Mouse (Mus musculus): ENCODE results near the gene Cdc42ep5. TPM values are rescaled to one million over a fixed set of nuclear protein-coding genes. Genes with fewer than 3 reads are reported as not detected.

Cdc42ep5 gene
- polyA plus RNA-seq, 1 experiment from 2014 or later = 7.2 TPM

- 66% methylated on average over 10 of the region's 10 CpGs for WGBS
- peaks cover 7% of the 10 kb centered on the region; the same call in 1 of the 2 replicates for H3K36me3 ChIP-seq (replicated peaks; ENCODE audit: control insufficient read depth, insufficient read depth)
- H3K4me2 ChIP-seq (replicated peaks) = peak overlapping the region; percentile 68
- peak overlapping the region; percentile 87; the same call in 1 of the 2 replicates for H3K9ac ChIP-seq
- ATAC-seq (ENCODE audit: low FRiP score) (no peak), DNase-seq (ENCODE audit: low spot score) (no peak)
- no peaks in the 10 kb centered on the region for H3K9me3 ChIP-seq (ENCODE audit: control insufficient read depth, low read length)
- no peaks in the 10 kb centered on the region for H3K27me3 ChIP-seq (ENCODE audit: control insufficient read depth, insufficient read depth, low read length)
- H3K4me1 ChIP-seq (replicated peaks; ENCODE audit: control insufficient read depth, insufficient read depth, low read length) = peaks cover 46% of the 10 kb centered on the region
- 0 out of 2 replicates have a peak overlapping the region, but pooled peaks have one; percentile 3 for H3K4me3 ChIP-seq (replicated peaks; ENCODE audit: low read length)
- H3K27ac ChIP-seq = peak overlapping the region; percentile 91
Observed at GRCm38 (mm10) chr7:4122783-4123182, 41.9 kb downstream of the Cdc42ep5 start.

- 26% methylated on average over 11 of the region's 11 CpGs for WGBS
- Histone ChIP-seq H3K27me3 (ENCODE audit: control insufficient read depth, insufficient read depth, low read length) (no peaks in the 10 kb centered on the region), H3K4me3 (replicated peaks; ENCODE audit: low read length) (peak overlapping the region; percentile 71), H3K4me1 (replicated peaks; ENCODE audit: control insufficient read depth, insufficient read depth, low read length) (peaks cover 46% of the 10 kb centered on the region), H3K9ac (peak overlapping the region; percentile 87), H3K4me2 (replicated peaks) (peak overlapping the region; percentile 68), H3K27ac (peak overlapping the region; percentile 91), H3K9me3 (ENCODE audit: control insufficient read depth, low read length) (no peaks in the 10 kb centered on the region), H3K36me3 (replicated peaks; ENCODE audit: control insufficient read depth, insufficient read depth) (peaks cover 2% of the 10 kb centered on the region; the same call in 1 of the 2 replicates)
- no peak for DNase-seq (ENCODE audit: low spot score)
- no peak for ATAC-seq (ENCODE audit: low FRiP score)
Observed at GRCm38 (mm10) chr7:4122076-4122768, 42.4 kb downstream of the Cdc42ep5 start.

GRCm38 (mm10) chr7:4119976-4120921 lies 44.4 kb downstream of the Cdc42ep5 start:
- H3K4me3 ChIP-seq (replicated peaks; ENCODE audit: low read length) = peak overlapping the region; percentile 71
- peak overlapping the region; percentile 91 for H3K27ac ChIP-seq
- DNase-seq (ENCODE audit: low spot score) (peak; percentile 42), ATAC-seq (ENCODE audit: low FRiP score) (no peak)
- H3K36me3 ChIP-seq (replicated peaks; ENCODE audit: control insufficient read depth, insufficient read depth) = no peaks in the 10 kb centered on the region
- H3K9me3 ChIP-seq (ENCODE audit: control insufficient read depth, low read length) = no peaks in the 10 kb centered on the region
- H3K4me1 ChIP-seq (replicated peaks; ENCODE audit: control insufficient read depth, insufficient read depth, low read length) = peaks cover 44% of the 10 kb centered on the region
- 11% methylated on average over 18 of the region's 19 CpGs for WGBS
- peak overlapping the region; percentile 87 for H3K9ac ChIP-seq
- no peaks in the 10 kb centered on the region for H3K27me3 ChIP-seq (ENCODE audit: control insufficient read depth, insufficient read depth, low read length)
- H3K4me2 ChIP-seq (replicated peaks) = peak overlapping the region; percentile 68

- peaks cover 35% of the 10 kb centered on the region for H3K4me1 ChIP-seq (replicated peaks; ENCODE audit: control insufficient read depth, insufficient read depth, low read length)
- H3K27ac ChIP-seq = peak within 1 kb of the TSS; percentile 91
- peak; percentile 67 for DNase-seq (ENCODE audit: low spot score)
- no peaks in the 10 kb centered on the region for H3K9me3 ChIP-seq (ENCODE audit: control insufficient read depth, low read length)
- H3K9ac ChIP-seq = peak within 1 kb of the TSS; percentile 87
- H3K27me3 ChIP-seq (ENCODE audit: control insufficient read depth, insufficient read depth, low read length) = no peaks in the 10 kb centered on the region
- no peaks in the 10 kb centered on the region for H3K36me3 ChIP-seq (replicated peaks; ENCODE audit: control insufficient read depth, insufficient read depth)
- peak; percentile 5; the same call in 1 of the 2 replicates for ATAC-seq (ENCODE audit: low FRiP score)
- peak within 1 kb of the TSS; percentile 68 for H3K4me2 ChIP-seq (replicated peaks)
- WGBS = 1% methylated on average over 17 of the region's 37 CpGs
- H3K4me3 ChIP-seq (replicated peaks; ENCODE audit: low read length) = peak within 1 kb of the TSS; percentile 71
Observed at GRCm38 (mm10) chr7:4119344-4119902, 45.2 kb downstream of the Cdc42ep5 start, which contains the start of gene Ttyh1. Ttyh1 (plus strand) TSS chr7:4119408.

- Histone ChIP-seq H3K4me2 (replicated peaks) (no peak overlapping the region), H3K4me1 (replicated peaks; ENCODE audit: control insufficient read depth, insufficient read depth, low read length) (peaks cover 24% of the 10 kb centered on the region), H3K9ac (no peak overlapping the region), H3K36me3 (replicated peaks; ENCODE audit: control insufficient read depth, insufficient read depth) (no peaks in the 10 kb centered on the region), H3K4me3 (replicated peaks; ENCODE audit: low read length) (no peak overlapping the region), H3K27me3 (ENCODE audit: control insufficient read depth, insufficient read depth, low read length) (no peaks in the 10 kb centered on the region), H3K9me3 (ENCODE audit: control insufficient read depth, low read length) (no peaks in the 10 kb centered on the region), H3K27ac (no peak overlapping the region; the same call in 1 of the 2 replicates)
- WGBS = 57% methylated on average over 8 of the region's 8 CpGs
- ATAC-seq (ENCODE audit: low FRiP score) (no peak), DNase-seq (ENCODE audit: low spot score) (no peak)
Observed at GRCm38 (mm10) chr7:4117050-4117814, 47.4 kb downstream of the Cdc42ep5 start.

GRCm38 (mm10) chr7:4111766-4112165 lies 52.9 kb downstream of the Cdc42ep5 start:
- H3K27me3 ChIP-seq (ENCODE audit: control insufficient read depth, insufficient read depth, low read length) = no peaks in the 10 kb centered on the region
- no peaks in the 10 kb centered on the region for H3K4me1 ChIP-seq (replicated peaks; ENCODE audit: control insufficient read depth, insufficient read depth, low read length)
- no peak overlapping the region for H3K4me3 ChIP-seq (replicated peaks; ENCODE audit: low read length)
- ATAC-seq (ENCODE audit: low FRiP score) (no peak), DNase-seq (ENCODE audit: low spot score) (no peak)
- H3K9me3 ChIP-seq (ENCODE audit: control insufficient read depth, low read length) = no peaks in the 10 kb centered on the region
- H3K9ac ChIP-seq = no peak overlapping the region
- WGBS = 45% methylated on average over 3 of the region's 3 CpGs
- 0 out of 2 replicates have a peak overlapping the region, but pooled peaks have one; percentile 14 for H3K27ac ChIP-seq
- no peaks in the 10 kb centered on the region for H3K36me3 ChIP-seq (replicated peaks; ENCODE audit: control insufficient read depth, insufficient read depth)
- H3K4me2 ChIP-seq (replicated peaks) = no peak overlapping the region

GRCm38 (mm10) chr7:4103411-4103810 lies 61.2 kb downstream of the Cdc42ep5 start:
- H3K27ac ChIP-seq = no peak overlapping the region
- no peak overlapping the region for H3K4me2 ChIP-seq (replicated peaks)
- H3K4me3 ChIP-seq (replicated peaks; ENCODE audit: low read length) = no peak overlapping the region
- no peaks in the 10 kb centered on the region for H3K36me3 ChIP-seq (replicated peaks; ENCODE audit: control insufficient read depth, insufficient read depth)
- H3K9me3 ChIP-seq (ENCODE audit: control insufficient read depth, low read length) = no peaks in the 10 kb centered on the region
- DNase-seq (ENCODE audit: low spot score) (peak; percentile 84), ATAC-seq (ENCODE audit: low FRiP score) (no peak)
- H3K27me3 ChIP-seq (ENCODE audit: control insufficient read depth, insufficient read depth, low read length) = no peaks in the 10 kb centered on the region
- 14% methylated on average over 4 of the region's 4 CpGs for whole genome bisulfite sequencing
- H3K4me1 ChIP-seq (replicated peaks; ENCODE audit: control insufficient read depth, insufficient read depth, low read length) = no peaks in the 10 kb centered on the region
- no peak overlapping the region for H3K9ac ChIP-seq
